Mouse (Mus musculus): ENCODE measurements at regions not wholly inside any gene's neighbourhood (a gene's known extent, or its start where the extent isn't known, plus 50 kb on each side); places are given as distances from the start of the nearest gene placed in this dataset.

- TF ChIP-seq CTCF (IDR thresholded peaks at IDR 0.05; ENCODE audit: low read depth) (no peak), EP300 (IDR thresholded peaks at IDR 0.05; ENCODE audit: low read depth) (no peak)
Measured at GRCm38 (mm10) chr14:59056832-59057231, 85.9 kb downstream of the 1700129C05Rik start.

Measured in heart, postnatal 0 days (tissue).